Comparison of ENCODE assay signal across 8 mouse cellular contexts in the genomic region with DNA sequence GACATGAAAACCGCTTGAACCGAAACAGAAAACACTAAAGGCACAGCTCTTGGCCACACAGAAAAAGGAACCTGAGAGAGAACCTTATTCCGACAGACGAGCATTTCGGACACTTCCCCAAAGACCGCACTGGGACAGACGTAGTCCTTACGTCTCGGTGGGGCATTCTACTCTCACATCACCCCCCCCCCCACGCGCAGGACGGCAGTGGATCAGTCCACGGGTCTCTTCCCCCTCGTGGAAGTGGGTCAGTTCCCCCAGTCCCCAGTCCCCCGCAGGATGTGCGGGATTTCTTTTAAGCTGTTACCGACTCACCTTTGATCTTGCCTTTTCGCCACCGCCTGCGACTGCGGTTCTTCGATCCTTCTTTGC. TPM values are rescaled to one million over a fixed set of nuclear protein-coding genes. Genes with fewer than 3 reads are reported as not detected.
A peak's percentile ranks its signal among the peaks of the same experiment; 100 is the strongest.
DNase-seq lines count a peak whose midpoint lies in the region; ATAC-seq and TF ChIP-seq lines count a peak whose summit lies in the region.

No protein-coding gene starts in this region.

- H3K27me3 ChIP-seq in liver, adult 2 months (ENCODE audit: control insufficient read depth, insufficient read depth, low read length): no peaks in the 10 kb centered on the region
- H3K27me3 ChIP-seq in splenic B cell, adult 2 months (ENCODE audit: control insufficient read depth, insufficient read depth, low read length, poor library complexity, severe bottlenecking): no peaks in the 10 kb centered on the region

- ATAC-seq in cerebellum, adult (ENCODE audit: insufficient number of reproducible peaks, low FRiP score, low TSS enrichment): peak; percentile 24; the same call in 1 of the 2 replicates
- peak; percentile 3; the same call in 1 of the 2 replicates for ATAC-seq in erythroid progenitor cell, adult 5-6 weeks (replicated peaks; ENCODE audit: low FRiP score, poor library complexity, severe bottlenecking)

- TF ChIP-seq CTCF in liver, adult 2 months (IDR thresholded peaks at IDR 0.05; ENCODE audit: low read depth, low read length): no peak

- WGBS in liver, adult 2 months: under 1% methylated on average over 22 of the region's 22 CpGs

- no peak for DNase-seq in cerebellum, postnatal 14 days
- DNase-seq in 416B (ENCODE audit: low read depth): peak; percentile 66
- no peak for DNase-seq in liver, adult 2 months (ENCODE audit: extremely low read depth, low read depth, low spot score)
- DNase-seq in splenic B cell, adult 2 months (ENCODE audit: low read depth, low spot score): peak; percentile 75
- no peak for DNase-seq in left cerebral cortex, postnatal 36 days (ENCODE audit: low spot score in 2 of 2)
- no peak for DNase-seq in right cerebral cortex, postnatal 14 days

- intact Hi-C loops in left cerebral cortex, postnatal 36 days (cut with DNase I): no loop called here

- no peak for TF ChIP-seq POLR2A in liver, adult 2 months (IDR thresholded peaks at IDR 0.05; ENCODE audit: extremely low read depth, insufficient read depth, low read length)

- peak overlapping the region; percentile 87 for H3K4me3 ChIP-seq in liver, adult 2 months (ENCODE audit: insufficient read depth, low read depth, low read length)

- peak overlapping the region; percentile 84 for H3K9ac ChIP-seq in liver, adult 2 months (ENCODE audit: low read depth, low read length)

- peaks cover 44% of the 10 kb centered on the region for H3K4me1 ChIP-seq in liver, adult 2 months (ENCODE audit: control insufficient read depth, insufficient read depth, low read length)

- no peaks in the 10 kb centered on the region for H3K36me3 ChIP-seq in liver, adult 2 months (ENCODE audit: control insufficient read depth, insufficient read depth, low read length)
- no peaks in the 10 kb centered on the region for H3K36me3 ChIP-seq in splenic B cell, adult 2 months (ENCODE audit: control insufficient read depth, insufficient read depth, low read length, poor library complexity, severe bottlenecking)

- peak overlapping the region; percentile 85 for H3K27ac ChIP-seq in liver, adult 2 months (replicated peaks; ENCODE audit: insufficient read depth, low read depth, low read length)

- peaks cover 17% of the 10 kb centered on the region; the same call in 1 of the 2 replicates for H3K79me2 ChIP-seq in liver, adult 2 months (ENCODE audit: control insufficient read depth, insufficient read depth, low read length)

RNA-seq across cellular contexts. Expression of a gene that starts 3.3 kb away (rescaled TPM):
- 1.1 and 10.9 TPM in 2 replicates for total RNA-seq in erythroid progenitor cell, adult 5-6 weeks (2015; ENCODE audit: low replicate concordance)
- total RNA-seq in erythroid progenitor cell, adult 5-6 weeks (2017; ENCODE audit: low replicate concordance): 0.23 and 13.1 TPM in 2 replicates
- total RNA-seq in liver, adult 2 months (2014; rRNA removed): 8.3 and 8.7 TPM in 2 replicates
- polyA plus RNA-seq in liver, adult 2 months (2012; rRNA removed): 9.8 and 11.3 TPM in 2 replicates
- 10 to 100 TPM in 1 of 2 experiments, 1 to 10 TPM in 1; 6.0 to 11.2 TPM for total RNA-seq in left cerebral cortex, postnatal 36 days (2021)

RNA-seq across cellular contexts. Expression of a gene that starts 17.5 kb away (rescaled TPM):
- not detected in 2 replicates for total RNA-seq in erythroid progenitor cell, adult 5-6 weeks (2015; ENCODE audit: low replicate concordance)
- total RNA-seq in erythroid progenitor cell, adult 5-6 weeks (2017; ENCODE audit: low replicate concordance): not detected in 2 replicates
- not detected in 2 replicates for total RNA-seq in liver, adult 2 months (2014; rRNA removed)
- polyA plus RNA-seq in liver, adult 2 months (2012; rRNA removed): not detected in 2 replicates
- total RNA-seq in left cerebral cortex, postnatal 36 days (2021): not detected

RNA-seq across cellular contexts. Expression of a gene that starts 25.6 kb away (rescaled TPM):
- total RNA-seq in erythroid progenitor cell, adult 5-6 weeks (2015; ENCODE audit: low replicate concordance): not detected in 2 replicates
- not detected in 2 replicates for total RNA-seq in erythroid progenitor cell, adult 5-6 weeks (2017; ENCODE audit: low replicate concordance)
- total RNA-seq in liver, adult 2 months (2014; rRNA removed): not detected in 2 replicates
- not detected in 2 replicates for polyA plus RNA-seq in liver, adult 2 months (2012; rRNA removed)
- total RNA-seq in left cerebral cortex, postnatal 36 days (2021): not detected

Comparison
In these comparisons a context has a peak if more than half of its experiments do, and no peak if none do; other contexts are left out.
1. DNase-seq: peak in 416B (single experiment) and splenic B cell, adult 2 months (single experiment); none in cerebellum, postnatal 14 days (0 of 2), liver, adult 2 months (single experiment), left cerebral cortex, postnatal 36 days (0 of 2) and right cerebral cortex, postnatal 14 days (single experiment).